Mouse (Mus musculus) liver, embryonic 13.5 days (tissue): ENCODE measurements around the gene Plxna2. TPM values are rescaled to one million over a fixed set of nuclear protein-coding genes. Genes with fewer than 3 reads are reported as not detected.

ENCODE experiments used
- ATAC-seq: fragments of 200-750 bp; cut with Nextera tagmentation; 2 replicates; pipeline ENCODE4 v1.8.0; 2017; ENCODE audit warnings: low read depth, mild to moderate bottlenecking, moderate number of reproducible peaks, moderate library complexity
- DNase-seq: peaks from one replicate; pipeline ENCODE4 v3.0.0; 2022
- H3K27ac ChIP-seq: fragments of 300-500 bp; sonication (generic); 2 replicates; pipeline ENCODE4 v1.5.1; 2015; ENCODE audit warnings: moderate library complexity, mild to moderate bottlenecking, inconsistent platforms
- H3K27me3 ChIP-seq: fragments of 300-500 bp; sonication (generic); 2 replicates; pipeline ENCODE4 v1.6.1; 2015; ENCODE audit warnings: mild to moderate bottlenecking, inconsistent platforms
- H3K36me3 ChIP-seq: fragments of 300-500 bp; sonication (generic); 2 replicates; pipeline ENCODE4 v1.6.1; 2015; ENCODE audit warnings: mild to moderate bottlenecking, inconsistent platforms
- H3K4me1 ChIP-seq: fragments of 300-500 bp; sonication (generic); replicated peaks from 2 replicates; pipeline ENCODE4 v1.6.1; 2015; ENCODE audit warnings: inconsistent platforms
- H3K4me2 ChIP-seq: fragments of 300-500 bp; sonication (generic); 2 replicates; pipeline ENCODE4 v1.6.1; 2015; ENCODE audit warnings: inconsistent platforms, mild to moderate bottlenecking, moderate library complexity
- H3K4me3 ChIP-seq: fragments of 300-500 bp; sonication (generic); replicated peaks from 2 replicates; pipeline ENCODE4 v1.5.1; 2015; ENCODE audit warnings: mild to moderate bottlenecking, inconsistent platforms
- H3K9ac ChIP-seq: fragments of 300-500 bp; sonication (generic); 2 replicates; pipeline ENCODE4 v1.6.1; 2015; ENCODE audit warnings: mild to moderate bottlenecking, inconsistent platforms
- H3K9me3 ChIP-seq: fragments of 300-500 bp; sonication (generic); replicated peaks from 2 replicates; pipeline ENCODE4 v1.6.1; 2016; ENCODE audit warnings: inconsistent platforms
- WGBS: fragments of 180-500 bp; shearing (Covaris S2); methylation state at CpG from one replicate; pipeline ENCODE4 v1.1.7; 2015; ENCODE audit not compliant: insufficient replicate concordance; 5-methylcytosine and 5-hydroxymethylcytosine counted together
- polyA plus RNA-seq: library from polyadenylated mRNA; unstranded; fragments of >200 nt; fragmentation: Nextera tagmentation; extraction: Ambion mirVana; gene quantifications from 2 replicates; pipeline ENCODE4 v1.2.1, GENCODE M21; 2015

Gene Plxna2
- polyA plus RNA-seq, 1 experiment from 2014 or later = 1.1 TPM

GRCm38 (mm10) chr1:194624411-194624810 is 6.4 kb downstream of the Plxna2 start:
- H3K27me3 ChIP-seq = peaks cover 5% of the 10 kb centered on the region; the same call in 1 of the 2 replicates
- no peak overlapping the region for H3K4me2 ChIP-seq
- 49% methylated on average over 2 of the region's 2 CpGs for WGBS
- DNase-seq (no peak), ATAC-seq (no peak)
- no peak overlapping the region for H3K9ac ChIP-seq
- H3K9me3 ChIP-seq = no peaks in the 10 kb centered on the region
- no peaks in the 10 kb centered on the region for H3K36me3 ChIP-seq
- H3K4me3 ChIP-seq = no peak overlapping the region
- H3K27ac ChIP-seq = no peak overlapping the region
- H3K4me1 ChIP-seq = peaks cover 68% of the 10 kb centered on the region

GRCm38 (mm10) chr1:194624973-194625372 is 7.0 kb downstream of the Plxna2 start:
- Histone ChIP-seq H3K36me3 (no peaks in the 10 kb centered on the region), H3K4me3 (no peak overlapping the region), H3K4me1 (peaks cover 66% of the 10 kb centered on the region), H3K4me2 (no peak overlapping the region), H3K9me3 (no peaks in the 10 kb centered on the region), H3K27ac (no peak overlapping the region), H3K27me3 (peaks cover 5% of the 10 kb centered on the region; the same call in 1 of the 2 replicates), H3K9ac (no peak overlapping the region)
- WGBS = 59% methylated on average over 4 of the region's 4 CpGs
- DNase-seq (no peak), ATAC-seq (no peak)

GRCm38 (mm10) chr1:194626109-194626508 is 8.1 kb downstream of the Plxna2 start:
- ATAC-seq = no peak
- H3K4me1 ChIP-seq = peaks cover 57% of the 10 kb centered on the region

GRCm38 (mm10) chr1:194627286-194627685 is 9.3 kb downstream of the Plxna2 start:
- H3K4me1 ChIP-seq = peaks cover 45% of the 10 kb centered on the region
- H3K4me3 ChIP-seq = no peak overlapping the region
- no peaks in the 10 kb centered on the region for H3K36me3 ChIP-seq
- no peak overlapping the region for H3K27ac ChIP-seq
- no peaks in the 10 kb centered on the region; the same call in 1 of the 2 replicates for H3K27me3 ChIP-seq
- H3K9me3 ChIP-seq = no peaks in the 10 kb centered on the region
- no peak overlapping the region for H3K4me2 ChIP-seq
- ATAC-seq (no peak), DNase-seq (no peak)
- no peak overlapping the region for H3K9ac ChIP-seq

More at GRCm38 (mm10) chr1:194626109-194626508, 8.1 kb downstream of the Plxna2 start:
- Histone ChIP-seq H3K27ac (no peak overlapping the region), H3K9me3 (no peaks in the 10 kb centered on the region), H3K27me3 (no peaks in the 10 kb centered on the region; the same call in 1 of the 2 replicates), H3K4me2 (no peak overlapping the region), H3K36me3 (no peaks in the 10 kb centered on the region), H3K9ac (no peak overlapping the region), H3K4me3 (no peak overlapping the region)
- DNase-seq = no peak
- WGBS = 38% methylated on average over 2 of the region's 2 CpGs

- H3K27ac ChIP-seq = no peak overlapping the region
- no peak overlapping the region for H3K4me2 ChIP-seq
- H3K9me3 ChIP-seq = no peaks in the 10 kb centered on the region
- no peak overlapping the region for H3K9ac ChIP-seq
- 52% methylated on average over 2 of the region's 2 CpGs for WGBS
- no peak overlapping the region for H3K4me3 ChIP-seq
- no peaks in the 10 kb centered on the region for H3K27me3 ChIP-seq
- no peak for ATAC-seq
- H3K36me3 ChIP-seq = no peaks in the 10 kb centered on the region
- DNase-seq = no peak
- H3K4me1 ChIP-seq = peaks cover 26% of the 10 kb centered on the region
These were observed 11.2 kb downstream of the Plxna2 start for GRCm38 (mm10) chr1:194629135-194629689.

GRCm38 (mm10) chr1:194630498-194631056 is 12.6 kb downstream of the Plxna2 start:
- H3K4me3 ChIP-seq = no peak overlapping the region
- H3K27me3 ChIP-seq = no peaks in the 10 kb centered on the region
- 47% methylated on average over 1 of the region's 1 CpGs for WGBS
- no peaks in the 10 kb centered on the region for H3K9me3 ChIP-seq
- DNase-seq (no peak), ATAC-seq (no peak)
- no peak overlapping the region for H3K9ac ChIP-seq
- H3K4me1 ChIP-seq = peaks cover 28% of the 10 kb centered on the region
- no peak overlapping the region for H3K27ac ChIP-seq
- no peaks in the 10 kb centered on the region for H3K36me3 ChIP-seq
- no peak overlapping the region for H3K4me2 ChIP-seq

GRCm38 (mm10) chr1:194631574-194631973 is 13.6 kb downstream of the Plxna2 start:
- no peaks in the 10 kb centered on the region for H3K36me3 ChIP-seq
- 58% methylated on average over 1 of the region's 1 CpGs for WGBS
- H3K4me3 ChIP-seq = no peak overlapping the region
- no peak overlapping the region for H3K27ac ChIP-seq
- no peak for DNase-seq
- H3K9me3 ChIP-seq = no peaks in the 10 kb centered on the region
- H3K27me3 ChIP-seq = no peaks in the 10 kb centered on the region
- no peak for ATAC-seq
- no peak overlapping the region for H3K4me2 ChIP-seq
- peaks cover 22% of the 10 kb centered on the region for H3K4me1 ChIP-seq
- no peak overlapping the region for H3K9ac ChIP-seq

- Histone ChIP-seq H3K9ac (no peak overlapping the region), H3K4me2 (no peak overlapping the region), H3K27me3 (no peaks in the 10 kb centered on the region), H3K4me3 (no peak overlapping the region), H3K9me3 (no peaks in the 10 kb centered on the region), H3K36me3 (no peaks in the 10 kb centered on the region), H3K27ac (no peak overlapping the region), H3K4me1 (peaks cover 17% of the 10 kb centered on the region)
- ATAC-seq = no peak
- 61% methylated on average over 1 of the region's 1 CpGs for WGBS
- no peak for DNase-seq
These were observed 14.0 kb downstream of the Plxna2 start for GRCm38 (mm10) chr1:194632029-194632428.

GRCm38 (mm10) chr1:194635411-194635810 is 17.4 kb downstream of the Plxna2 start:
- no peak overlapping the region for H3K9ac ChIP-seq
- H3K4me3 ChIP-seq = no peak overlapping the region
- no peaks in the 10 kb centered on the region for H3K9me3 ChIP-seq
- no peak for DNase-seq
- no peak overlapping the region for H3K27ac ChIP-seq
- no peaks in the 10 kb centered on the region for H3K36me3 ChIP-seq
- no peak overlapping the region for H3K4me2 ChIP-seq
- peak; percentile 33; the same call in 1 of the 2 replicates for ATAC-seq
- peaks cover 9% of the 10 kb centered on the region for H3K4me1 ChIP-seq
- WGBS = 14% methylated on average over 1 of the region's 1 CpGs
- no peaks in the 10 kb centered on the region for H3K27me3 ChIP-seq

- WGBS = 61% methylated on average over 3 of the region's 3 CpGs
These were observed 17.9 kb downstream of the Plxna2 start for GRCm38 (mm10) chr1:194635942-194636341.

GRCm38 (mm10) chr1:194637391-194638304 is 19.6 kb downstream of the Plxna2 start:
- 60% methylated on average over 5 of the region's 5 CpGs for WGBS
- DNase-seq (no peak), ATAC-seq (no peak)
- H3K36me3 ChIP-seq = no peaks in the 10 kb centered on the region
- no peaks in the 10 kb centered on the region for H3K27me3 ChIP-seq
- no peak overlapping the region for H3K4me2 ChIP-seq
- no peak overlapping the region for H3K27ac ChIP-seq
- H3K9me3 ChIP-seq = no peaks in the 10 kb centered on the region
- no peak overlapping the region for H3K9ac ChIP-seq
- H3K4me1 ChIP-seq = peaks cover 20% of the 10 kb centered on the region
- H3K4me3 ChIP-seq = no peak overlapping the region

More at GRCm38 (mm10) chr1:194635942-194636341, 17.9 kb downstream of the Plxna2 start:
- Histone ChIP-seq H3K4me1 (peaks cover 9% of the 10 kb centered on the region), H3K27me3 (no peaks in the 10 kb centered on the region), H3K9me3 (no peaks in the 10 kb centered on the region), H3K27ac (no peak overlapping the region), H3K4me3 (no peak overlapping the region), H3K9ac (no peak overlapping the region), H3K36me3 (no peaks in the 10 kb centered on the region), H3K4me2 (no peak overlapping the region)
- no peak for DNase-seq
- no peak for ATAC-seq
